Mouse (Mus musculus): Measurements from ENCODE around the gene Hlcs.

Hlcs gene

GRCm38 (mm10) chr16:94289138-94290072, 24.0 kb downstream of the Hlcs start:
- peak in 1 of 2 experiments; percentile 25 for DNase-seq

GRCm38 (mm10) chr16:94287826-94288225, 25.5 kb downstream of the Hlcs start:
- DNase-seq, result no peak

- DNase-seq, result no peak
Observed at GRCm38 (mm10) chr16:94283972-94284371, 29.4 kb downstream of the Hlcs start.

- DNase-seq, result no peak
Observed at GRCm38 (mm10) chr16:94270826-94271225, 42.5 kb downstream of the Hlcs start.

- peak; percentile 69 to 74 for DNase-seq
Observed at GRCm38 (mm10) chr16:94269635-94270034, 43.7 kb downstream of the Hlcs start.

GRCm38 (mm10) chr16:94268205-94268604, 45.2 kb downstream of the Hlcs start:
- DNase-seq, result no peak

- no peak for DNase-seq
Observed at GRCm38 (mm10) chr16:94264611-94265010, 48.8 kb downstream of the Hlcs start.

GRCm38 (mm10) chr16:94262501-94262900, 50.9 kb downstream of the Hlcs start:
- no peak for DNase-seq

- no peak for DNase-seq
Observed at GRCm38 (mm10) chr16:94260938-94261630, 52.3 kb downstream of the Hlcs start.

GRCm38 (mm10) chr16:94258366-94259310, 54.7 kb downstream of the Hlcs start:
- peak; percentile 82 to 85 for DNase-seq

GRCm38 (mm10) chr16:94255592-94255991, 57.8 kb downstream of the Hlcs start:
- no peak for DNase-seq

GRCm38 (mm10) chr16:94255035-94255434, 58.3 kb downstream of the Hlcs start:
- peak in 1 of 2 experiments; percentile 39 for DNase-seq

- peak; percentile 66 to 81 for DNase-seq
Observed at GRCm38 (mm10) chr16:94254415-94254891, 58.9 kb downstream of the Hlcs start.

GRCm38 (mm10) chr16:94253671-94254414, 59.5 kb downstream of the Hlcs start:
- DNase-seq, result no peak

- no peak for DNase-seq
Observed at GRCm38 (mm10) chr16:94251756-94252155, 61.6 kb downstream of the Hlcs start.

- no peak for DNase-seq
Observed at GRCm38 (mm10) chr16:94250640-94251349, 62.6 kb downstream of the Hlcs start.

GRCm38 (mm10) chr16:94250136-94250535, 63.2 kb downstream of the Hlcs start:
- DNase-seq, result no peak

GRCm38 (mm10) chr16:94249666-94250065, 63.7 kb downstream of the Hlcs start:
- no peak for DNase-seq

- DNase-seq, result no peak
Observed at GRCm38 (mm10) chr16:94248721-94249120, 64.7 kb downstream of the Hlcs start.

- no peak for DNase-seq
Observed at GRCm38 (mm10) chr16:94246976-94247375, 66.4 kb downstream of the Hlcs start.
